Mouse (Mus musculus): Measurements from ENCODE around the gene Tagln2. TPM values are rescaled to one million over a fixed set of nuclear protein-coding genes. Genes with fewer than 3 reads are reported as not detected.

The Tagln2 gene
- polyA plus RNA-seq, 1 experiment = 208 TPM

DNA sequence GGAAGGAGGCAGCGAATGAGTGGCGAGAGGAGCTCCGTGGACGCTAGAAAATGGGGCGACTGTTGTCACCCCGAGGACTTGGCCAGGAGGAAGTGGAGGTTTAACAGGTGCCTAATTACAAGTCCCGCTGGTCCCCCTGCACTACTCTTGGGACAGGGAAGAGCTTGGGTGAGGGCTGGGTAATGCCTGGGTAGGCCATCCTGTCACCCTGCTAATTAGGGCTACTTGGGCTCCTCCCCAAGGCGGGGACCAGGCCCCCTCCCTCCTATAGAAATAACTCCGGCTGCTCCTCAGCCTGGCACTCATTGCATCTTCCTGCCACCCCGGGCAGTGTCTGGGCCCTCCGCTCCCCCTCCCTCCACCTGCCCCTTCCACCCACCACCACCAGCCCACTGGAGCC lies 55.8 kb downstream of the Tagln2 start, which contains the start of gene Vsig8:
Gene Vsig8, plus strand, starts transcription at position 301 of the 400 bp plus-strand sequence.
- Histone ChIP-seq H3K4me3 (ENCODE audit: extremely low read depth, insufficient read depth, insufficient read length) (no peak within 1 kb of the TSS), H3K27me3 (ENCODE audit: control insufficient read depth, insufficient read depth, low read length) (no peaks in the 10 kb centered on the region), H3K4me1 (ENCODE audit: control insufficient read depth, insufficient read depth, insufficient read length) (peaks cover 3% of the 10 kb centered on the region; the same call in 1 of the 2 replicates), H3K36me3 (ENCODE audit: control insufficient read depth, insufficient read depth, low read length) (no peaks in the 10 kb centered on the region), H3K27ac (ENCODE audit: insufficient read depth, low read length) (no peak within 1 kb of the TSS)
- DNase-seq (ENCODE audit: low read depth in 1 of 2, low spot score in 2 of 2) = no peak
- TF ChIP-seq CTCF (IDR thresholded peaks at IDR 0.05; ENCODE audit: extremely low read depth, insufficient read depth, insufficient read length, insufficient replicate concordance) (no peak), POLR2A (IDR thresholded peaks at IDR 0.05; ENCODE audit: low read depth, low read length) (no peak)
- whole genome bisulfite sequencing = 74% methylated on average over 11 of the region's 11 CpGs

Other genes starting within 250 kb of the Tagln2 start
- gene Atp1a4, start 241.6 kb upstream of the Tagln2 start, polyA plus RNA-seq (2012; rRNA removed) = 0.04 TPM in 1 of 2 replicates, not detected in the other
- gene Igsf8, start 238.4 kb upstream of the Tagln2 start, polyA plus RNA-seq (2012; rRNA removed) = 117 and 119 TPM in 2 replicates
- gene Atp1a2, start 202.0 kb upstream of the Tagln2 start, polyA plus RNA-seq (2012; rRNA removed) = 3.1 and 3.9 TPM in 2 replicates
- gene Kcnj9, start 170.7 kb upstream of the Tagln2 start, polyA plus RNA-seq (2012; rRNA removed) = 2.1 and 3.9 TPM in 2 replicates
- gene Kcnj10, start 158.8 kb upstream of the Tagln2 start, polyA plus RNA-seq (2012; rRNA removed) = 6.7 and 7.3 TPM in 2 replicates
- gene Pigm, start 123.5 kb upstream of the Tagln2 start, polyA plus RNA-seq (2012; rRNA removed) = 8.8 and 11.5 TPM in 2 replicates
- 4.3 and 5.5 TPM in 2 replicates for gene Slamf9, start 24.7 kb upstream of the Tagln2 start, polyA plus RNA-seq (2012; rRNA removed)
- gene Igsf9, start 18.3 kb upstream of the Tagln2 start, polyA plus RNA-seq (2012; rRNA removed) = 8.6 and 9.0 TPM in 2 replicates
- 0.19 and 0.20 TPM in 2 replicates for gene Cfap45, start 20.8 kb downstream of the Tagln2 start, polyA plus RNA-seq (2012; rRNA removed)
- 0.09 and 0.29 TPM in 2 replicates for gene Vsig8, start 55.9 kb downstream of the Tagln2 start, polyA plus RNA-seq (2012; rRNA removed)
- 15.8 and 18.6 TPM in 2 replicates for gene Slamf8, start 90.5 kb downstream of the Tagln2 start, polyA plus RNA-seq (2012; rRNA removed)
- 0.06 TPM in 1 of 2 replicates, not detected in the other for gene Fcrl6, start 102.5 kb downstream of the Tagln2 start, polyA plus RNA-seq (2012; rRNA removed)
- 10.4 and 11.4 TPM in 2 replicates for gene Dusp23, start 132.9 kb downstream of the Tagln2 start, polyA plus RNA-seq (2012; rRNA removed)
- 0.07 TPM in 1 of 2 replicates, not detected in the other for gene Crp, start 198.0 kb downstream of the Tagln2 start, polyA plus RNA-seq (2012; rRNA removed)